Mouse (Mus musculus) lung, adult 18-20 months (tissue): ENCODE data around the gene Rrh.
A peak's percentile ranks its signal among the peaks of the same experiment; 100 is the strongest.
"Not testable (repeated sequence)": the region's sequence is repeated elsewhere in the genome, so short reads cannot be mapped to it uniquely, and the experiment has no call there.

Experiments used
- DNase-seq, 2 experiments: peaks; one replicate each; pipeline ENCODE4 v3.0.0; 2022; ENCODE audit warnings: mixed read lengths in 2 of 2

Rrh gene

DNA sequence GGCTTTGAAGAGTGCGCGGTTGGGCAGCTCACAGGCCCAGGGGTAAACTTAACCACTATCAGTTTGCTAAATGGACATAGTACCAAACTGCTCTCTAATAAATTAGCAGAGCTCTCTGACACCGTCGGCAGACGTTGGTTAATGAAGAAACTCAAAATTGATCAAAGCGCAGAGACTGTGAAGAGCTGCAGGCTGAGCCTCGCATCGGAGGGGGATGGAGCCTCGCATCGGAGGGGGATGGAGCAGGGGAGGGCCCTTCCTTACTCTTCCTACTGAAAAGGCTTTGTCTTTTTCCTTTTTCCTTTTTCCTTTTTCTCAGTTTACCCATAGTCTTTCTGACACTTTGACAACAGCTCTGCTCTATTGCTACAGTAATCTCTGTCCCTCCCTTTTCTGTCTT is 41.0 kb downstream of the Rrh start:
- DNase-seq: no peak

DNA sequence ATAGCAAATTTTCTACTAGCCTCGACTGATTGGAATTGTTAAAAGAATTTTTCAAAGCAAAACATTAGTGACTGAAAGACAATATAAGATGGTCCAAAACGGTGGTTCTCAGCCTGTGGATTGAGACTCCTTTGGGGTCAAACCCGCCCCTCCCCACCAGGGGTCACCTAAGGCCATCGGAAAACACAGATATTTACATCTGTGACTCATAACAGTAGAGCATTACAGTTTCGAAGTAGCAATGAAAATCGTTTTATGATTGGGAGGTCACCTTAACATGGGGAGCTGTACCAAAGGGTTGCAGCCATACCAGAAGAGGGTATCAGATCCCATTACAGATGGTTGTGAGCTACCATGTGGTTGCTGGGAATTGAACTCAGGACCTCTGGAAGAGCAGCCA is 51.2 kb downstream of the Rrh start:
- DNase-seq: no peak

DNA sequence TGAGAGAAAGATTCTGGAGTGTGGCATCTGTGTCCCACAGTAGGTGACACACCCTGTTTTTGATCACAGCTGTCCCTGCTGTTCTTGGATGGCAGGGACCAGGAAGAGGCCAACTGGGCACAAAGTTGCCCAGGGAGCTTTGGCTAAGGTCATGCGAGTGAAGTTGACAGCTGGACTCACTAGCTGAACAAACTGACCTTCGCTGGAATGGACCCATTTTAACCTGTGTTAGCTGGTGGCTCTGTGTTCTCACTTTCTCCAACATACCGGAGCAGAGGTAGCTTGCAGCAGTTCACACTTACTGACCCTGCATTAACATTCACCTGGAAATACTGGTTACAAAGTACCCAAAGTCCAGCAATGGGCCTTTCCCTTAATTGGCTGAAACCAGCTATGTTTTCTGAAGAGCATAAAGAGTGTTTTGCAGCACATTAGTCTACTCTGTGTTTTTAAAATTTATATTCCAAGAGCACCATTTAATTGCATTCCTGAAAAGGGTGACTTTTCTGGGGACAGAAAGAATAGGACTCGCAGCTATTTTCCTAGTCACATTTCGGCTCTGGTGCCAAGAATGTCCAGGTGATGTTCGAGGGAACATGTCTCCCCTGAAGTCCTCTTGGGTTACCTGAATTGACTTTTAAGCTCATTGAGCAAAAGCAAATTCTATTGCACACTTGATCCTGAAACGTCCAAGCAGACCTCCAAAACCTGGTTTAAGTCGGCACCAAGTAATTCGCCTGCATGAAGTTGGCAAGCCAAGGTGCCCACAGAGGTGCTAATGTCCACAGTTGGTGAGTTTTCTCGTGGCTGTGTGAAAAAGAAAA is 55.2 kb downstream of the Rrh start:
- DNase-seq: no peak

DNA sequence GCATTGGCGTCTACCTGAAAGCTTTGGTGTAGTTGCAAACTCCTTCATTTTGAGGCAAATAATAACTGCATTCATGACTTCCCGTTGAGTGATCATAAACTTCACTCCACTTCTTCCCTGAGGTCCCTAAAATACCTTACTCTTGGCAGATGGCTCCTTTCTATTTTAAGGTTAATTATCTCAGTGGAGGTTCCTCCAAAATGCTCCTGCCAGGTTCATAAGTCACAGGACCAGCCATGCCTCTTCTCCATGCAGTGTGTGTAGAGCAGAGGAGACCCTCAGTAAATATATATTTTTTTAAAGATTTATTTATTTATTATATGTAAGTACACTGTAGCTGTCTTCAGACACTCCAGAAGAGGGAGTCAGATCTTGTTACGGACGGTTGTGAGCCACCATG is 56.3 kb downstream of the Rrh start:
- DNase-seq: no peak

DNA sequence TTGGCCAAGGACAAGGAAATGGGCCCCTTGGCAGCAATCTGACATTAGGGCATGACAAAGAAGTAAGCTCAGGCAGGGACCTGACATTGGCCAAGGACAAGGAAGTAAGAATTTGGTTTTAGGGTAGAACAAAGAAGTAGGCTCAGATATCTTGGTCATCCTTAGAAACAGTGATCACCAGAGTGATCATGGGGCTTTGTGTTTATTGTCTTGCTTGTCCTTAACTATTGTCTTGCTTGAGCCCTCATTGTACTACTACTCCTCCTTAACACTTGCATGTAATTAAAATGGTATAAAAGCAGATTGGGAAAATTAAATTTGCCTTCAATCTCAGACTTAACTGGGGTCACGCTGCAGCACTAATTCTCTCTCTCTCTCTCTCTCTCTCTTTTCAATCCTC is 64.8 kb downstream of the Rrh start:
- not testable (repeated sequence) for DNase-seq

- DNase-seq: peak in 1 of 2 experiments; percentile 15
These were observed 67.5 kb downstream of the Rrh start, which contains the start of gene Egf for GRCm38 (mm10) chr3:129754650-129755604. Gene Egf, minus strand, starts transcription at chr3:129755316.
